Mouse (Mus musculus) heart, adult 18-20 months (tissue): ENCODE data around the gene Nolc1. TPM values are rescaled to one million over a fixed set of nuclear protein-coding genes. Genes with fewer than 3 reads are reported as not detected.
"Not testable (repeated sequence)": the region's sequence is repeated elsewhere in the genome, so short reads cannot be mapped to it uniquely, and the experiment has no call there.

Experiments
- DNase-seq, 2 experiments: peaks; one replicate each; pipeline ENCODE4 v3.0.0; 2021 to 2022; ENCODE audit warnings: mixed read lengths in 1 of 2
- total RNA-seq, 2 experiments: library from RNA; stranded (reverse); gene quantifications; 2 replicates each; pipeline ENCODE4 v1.2.3; 2021

The Nolc1 gene
- total RNA-seq, 2 experiments from 2014 or later: 17.9 to 19.1 TPM

- DNase-seq: peak; percentile 78 to 79
These were observed 12.2 kb downstream of the Nolc1 start for GRCm38 (mm10) chr19:46087871-46088270.

GRCm38 (mm10) chr19:46091641-46092040 lies 16.0 kb downstream of the Nolc1 start:
- DNase-seq: no peak

- DNase-seq: no peak
These were observed 18.5 kb downstream of the Nolc1 start for GRCm38 (mm10) chr19:46094144-46094543.

GRCm38 (mm10) chr19:46095291-46095690 lies 19.6 kb downstream of the Nolc1 start:
- DNase-seq: no peak

GRCm38 (mm10) chr19:46096396-46096795 lies 20.7 kb downstream of the Nolc1 start:
- DNase-seq: no peak

- no peak for DNase-seq
These were observed 23.9 kb downstream of the Nolc1 start for GRCm38 (mm10) chr19:46099561-46099960.

GRCm38 (mm10) chr19:46103437-46104186 lies 27.9 kb downstream of the Nolc1 start:
- DNase-seq: no peak

- DNase-seq: no peak
These were observed 28.5 kb downstream of the Nolc1 start for GRCm38 (mm10) chr19:46104187-46104557.

GRCm38 (mm10) chr19:46110214-46110613 lies 34.6 kb downstream of the Nolc1 start:
- no peak for DNase-seq

- DNase-seq: no peak
These were observed 35.1 kb downstream of the Nolc1 start for GRCm38 (mm10) chr19:46110781-46111180.

- DNase-seq: no peak
These were observed 39.0 kb downstream of the Nolc1 start for GRCm38 (mm10) chr19:46114617-46115016.

- DNase-seq: no peak
These were observed 43.8 kb downstream of the Nolc1 start for GRCm38 (mm10) chr19:46119458-46119857.

GRCm38 (mm10) chr19:46120872-46121271 lies 45.2 kb downstream of the Nolc1 start:
- no peak for DNase-seq

GRCm38 (mm10) chr19:46123876-46124275 lies 48.2 kb downstream of the Nolc1 start:
- DNase-seq: no peak

GRCm38 (mm10) chr19:46124651-46125050 lies 49.0 kb downstream of the Nolc1 start:
- no peak for DNase-seq

GRCm38 (mm10) chr19:46126301-46126700 lies 50.6 kb downstream of the Nolc1 start:
- no peak for DNase-seq

- not testable (repeated sequence) for DNase-seq
These were observed 54.1 kb downstream of the Nolc1 start for GRCm38 (mm10) chr19:46129737-46130136.

GRCm38 (mm10) chr19:46131283-46131682 lies 55.6 kb downstream of the Nolc1 start:
- DNase-seq: no peak

- DNase-seq: peak; percentile 40 to 59
These were observed 56.2 kb downstream of the Nolc1 start, which contains the start of gene Elovl3 for GRCm38 (mm10) chr19:46131694-46132525. Gene Elovl3 (plus strand): TSS chr19:46131897.

GRCm38 (mm10) chr19:46132577-46132976 lies 56.9 kb downstream of the Nolc1 start:
- no peak for DNase-seq
